Mouse (Mus musculus): Measurements from ENCODE around the gene Gcnt3. TPM values are rescaled to one million over a fixed set of nuclear protein-coding genes. Genes with fewer than 3 reads are reported as not detected.
"Not testable (repeated sequence)": the region's sequence is repeated elsewhere in the genome, so short reads cannot be mapped to it uniquely, and the experiment has no call there.

Gene Gcnt3
- polyA plus RNA-seq, 1 experiment: not detected

DNA sequence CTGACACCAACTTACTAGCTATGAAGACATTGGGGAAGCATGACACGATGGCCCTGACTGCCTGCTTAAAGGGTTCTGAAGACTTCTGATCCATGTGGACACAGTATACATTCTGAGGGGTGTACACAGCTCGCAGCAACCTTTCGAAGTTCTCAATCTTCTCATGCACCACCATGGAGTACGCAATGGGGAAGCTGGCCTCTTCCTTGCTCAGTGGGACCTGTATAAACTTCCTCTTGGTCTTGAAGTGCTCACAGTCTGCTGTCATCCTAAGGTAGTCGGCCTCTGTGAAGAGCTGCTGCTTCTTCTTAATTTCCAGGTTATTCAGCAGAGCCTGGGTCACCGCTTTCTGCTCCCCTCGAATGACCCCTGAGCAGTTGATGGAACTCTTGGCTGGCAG, 3.2 kb downstream of the Gcnt3 start:
- Histone ChIP-seq H3K27me3 (ENCODE audit: control insufficient read depth) (peaks cover 25% of the 10 kb centered on the region), H3K9me3 (ENCODE audit: control insufficient read depth, low read length) (peaks cover 2% of the 10 kb centered on the region; the same call in 1 of the 2 replicates), H3K4me3 (replicated peaks) (no peak overlapping the region), H3K36me3 (ENCODE audit: control insufficient read depth) (no peaks in the 10 kb centered on the region), H3K4me1 (ENCODE audit: control insufficient read depth) (no peaks in the 10 kb centered on the region)
- TF ChIP-seq GATA1 (IDR thresholded peaks at IDR 0.05; ENCODE audit: low read length) (no peak), TAL1 (IDR thresholded peaks at IDR 0.05; ENCODE audit: low read length) (no peak)

DNA sequence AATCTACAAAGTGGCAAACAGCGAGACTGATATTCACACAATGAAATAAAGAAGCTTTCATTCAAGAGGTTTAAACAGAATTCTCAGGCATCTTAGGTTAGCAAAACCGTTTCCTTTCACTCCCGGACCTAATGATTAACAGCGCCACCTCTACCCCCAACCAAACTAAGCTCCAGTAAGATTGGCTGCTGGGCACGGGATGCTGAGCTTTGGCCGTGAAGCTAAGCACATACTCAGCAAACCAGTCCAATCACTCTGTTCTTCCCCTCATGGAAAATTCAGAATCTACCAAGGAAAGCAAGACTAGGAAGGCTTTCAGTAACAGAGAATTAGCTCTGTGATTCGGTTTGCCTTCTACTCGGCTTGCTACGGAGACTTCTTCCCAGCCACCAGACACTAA, 4.8 kb downstream of the Gcnt3 start:
- TF ChIP-seq GATA1 (IDR thresholded peaks at IDR 0.05; ENCODE audit: low read length) (no peak), TAL1 (IDR thresholded peaks at IDR 0.05; ENCODE audit: low read length) (no peak)
- no peaks in the 10 kb centered on the region for H3K9me3 ChIP-seq (ENCODE audit: control insufficient read depth, low read length)

DNA sequence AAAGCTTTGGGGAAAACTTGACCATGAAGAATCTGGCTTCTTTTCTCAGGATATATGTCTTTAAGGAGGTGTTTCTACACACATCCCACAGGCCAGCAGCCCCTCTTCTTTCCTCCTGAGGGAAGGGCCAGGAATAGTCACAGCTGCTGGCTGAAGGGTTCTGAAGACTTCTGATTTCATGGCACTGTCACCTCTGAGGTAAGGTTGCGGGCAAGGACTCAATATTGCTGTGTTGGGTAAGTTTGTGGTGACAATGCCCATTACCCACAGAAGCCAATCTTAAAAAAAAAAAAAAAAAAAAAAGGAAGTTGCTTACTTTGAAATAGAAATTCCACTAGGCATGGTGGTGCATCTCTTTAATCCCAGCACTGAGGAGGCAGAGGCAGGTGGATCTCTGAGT, 5.7 kb downstream of the Gcnt3 start:
- H3K9me3 ChIP-seq (ENCODE audit: control insufficient read depth, low read length): no peaks in the 10 kb centered on the region
- TF ChIP-seq TAL1 (IDR thresholded peaks at IDR 0.05; ENCODE audit: low read length) (no peak), GATA1 (IDR thresholded peaks at IDR 0.05; ENCODE audit: low read length) (no peak)
- H3K36me3 ChIP-seq (ENCODE audit: control insufficient read depth): no peaks in the 10 kb centered on the region
- H3K4me3 ChIP-seq (replicated peaks): no peak overlapping the region
- H3K4me1 ChIP-seq (ENCODE audit: control insufficient read depth): no peaks in the 10 kb centered on the region
- H3K27me3 ChIP-seq (ENCODE audit: control insufficient read depth): peaks cover 22% of the 10 kb centered on the region

More for the DNA sequence above, 4.8 kb downstream of the Gcnt3 start:
- no peaks in the 10 kb centered on the region for H3K36me3 ChIP-seq (ENCODE audit: control insufficient read depth)
- H3K27me3 ChIP-seq (ENCODE audit: control insufficient read depth): peaks cover 25% of the 10 kb centered on the region
- no peak overlapping the region for H3K4me3 ChIP-seq (replicated peaks)
- no peaks in the 10 kb centered on the region for H3K4me1 ChIP-seq (ENCODE audit: control insufficient read depth)

GRCm38 (mm10) chr9:70025365-70026012, 12.4 kb downstream of the Gcnt3 start:
- no peaks in the 10 kb centered on the region for H3K9me3 ChIP-seq (ENCODE audit: control insufficient read depth, low read length)
- H3K4me1 ChIP-seq (ENCODE audit: control insufficient read depth): peaks cover 35% of the 10 kb centered on the region
- TF ChIP-seq GATA1 (IDR thresholded peaks at IDR 0.05; ENCODE audit: low read length) (no peak), TAL1 (IDR thresholded peaks at IDR 0.05; ENCODE audit: low read length) (no peak)
- H3K27me3 ChIP-seq (ENCODE audit: control insufficient read depth): no peaks in the 10 kb centered on the region
- no peak overlapping the region for H3K4me3 ChIP-seq (replicated peaks)
- H3K36me3 ChIP-seq (ENCODE audit: control insufficient read depth): peaks cover 29% of the 10 kb centered on the region

DNA sequence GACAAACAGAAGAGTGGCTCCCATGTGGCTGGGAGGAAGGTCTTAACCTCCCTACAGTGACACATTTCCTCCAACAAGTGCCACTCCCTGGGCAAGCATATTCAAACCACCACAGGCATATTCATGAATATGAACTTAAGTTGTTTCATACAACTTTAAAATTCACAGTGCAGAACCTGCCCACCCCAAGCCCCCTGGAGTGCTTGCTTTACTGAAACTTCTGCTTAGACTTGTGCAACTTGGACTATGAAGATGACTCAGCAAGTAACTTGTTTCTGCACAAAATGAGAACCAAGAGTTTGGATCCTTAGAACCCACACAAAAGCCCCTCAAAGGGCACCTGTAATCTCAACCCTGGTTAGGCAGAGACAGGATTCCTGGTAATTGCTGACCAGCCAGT, 13.2 kb downstream of the Gcnt3 start:
- Histone ChIP-seq H3K36me3 (ENCODE audit: control insufficient read depth) (peaks cover 38% of the 10 kb centered on the region), H3K9me3 (ENCODE audit: control insufficient read depth, low read length) (no peaks in the 10 kb centered on the region), H3K4me1 (ENCODE audit: control insufficient read depth) (peaks cover 35% of the 10 kb centered on the region), H3K4me3 (replicated peaks) (no peak overlapping the region), H3K27me3 (ENCODE audit: control insufficient read depth) (no peaks in the 10 kb centered on the region)
- TF ChIP-seq TAL1 (IDR thresholded peaks at IDR 0.05; ENCODE audit: low read length) (no peak), GATA1 (IDR thresholded peaks at IDR 0.05; ENCODE audit: low read length) (no peak)

DNA sequence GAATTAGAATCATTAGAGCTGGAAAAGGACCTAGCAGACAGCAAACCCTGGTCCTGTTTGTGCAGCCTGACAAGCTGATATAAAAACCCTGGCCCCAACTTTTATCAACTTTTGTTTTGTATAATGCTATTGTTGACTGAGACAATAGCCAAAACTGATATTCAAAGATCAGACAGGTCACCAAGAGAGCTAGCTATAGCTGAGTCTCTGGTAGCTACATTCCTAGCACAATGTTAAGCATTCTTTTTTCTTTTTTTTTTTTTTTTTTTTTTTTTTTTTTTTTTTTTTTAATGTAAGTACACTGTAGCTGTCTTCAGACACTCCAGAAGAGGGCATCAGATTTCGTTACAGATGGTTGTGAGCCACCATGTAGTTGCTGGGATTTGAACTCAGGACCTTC, 14.3 kb downstream of the Gcnt3 start:
- peaks cover 48% of the 10 kb centered on the region for H3K36me3 ChIP-seq (ENCODE audit: control insufficient read depth)
- H3K4me1 ChIP-seq (ENCODE audit: control insufficient read depth): peaks cover 35% of the 10 kb centered on the region
- H3K27me3 ChIP-seq (ENCODE audit: control insufficient read depth); H3K9me3 ChIP-seq (ENCODE audit: control insufficient read depth, low read length); H3K4me3 ChIP-seq (replicated peaks): not testable (repeated sequence)

GRCm38 (mm10) chr9:70022083-70022482, 15.8 kb downstream of the Gcnt3 start:
- Histone ChIP-seq H3K36me3 (ENCODE audit: control insufficient read depth) (peaks cover 61% of the 10 kb centered on the region), H3K9me3 (ENCODE audit: control insufficient read depth, low read length) (no peaks in the 10 kb centered on the region), H3K27me3 (ENCODE audit: control insufficient read depth) (no peaks in the 10 kb centered on the region), H3K4me3 (replicated peaks) (no peak overlapping the region), H3K4me1 (ENCODE audit: control insufficient read depth) (peaks cover 37% of the 10 kb centered on the region)
- no peak for TF ChIP-seq TAL1 (IDR thresholded peaks at IDR 0.05; ENCODE audit: low read length)

- H3K27me3 ChIP-seq (ENCODE audit: control insufficient read depth): no peaks in the 10 kb centered on the region
- peaks cover 65% of the 10 kb centered on the region for H3K36me3 ChIP-seq (ENCODE audit: control insufficient read depth)
- H3K4me1 ChIP-seq (ENCODE audit: control insufficient read depth): peaks cover 42% of the 10 kb centered on the region
- TF ChIP-seq TAL1 (IDR thresholded peaks at IDR 0.05; ENCODE audit: low read length) (no peak), GATA1 (IDR thresholded peaks at IDR 0.05; ENCODE audit: low read length) (no peak)
- H3K9me3 ChIP-seq (ENCODE audit: control insufficient read depth, low read length): no peaks in the 10 kb centered on the region
- H3K4me3 ChIP-seq (replicated peaks): no peak overlapping the region
Observed at GRCm38 (mm10) chr9:70021610-70022009, 16.3 kb downstream of the Gcnt3 start.

DNA sequence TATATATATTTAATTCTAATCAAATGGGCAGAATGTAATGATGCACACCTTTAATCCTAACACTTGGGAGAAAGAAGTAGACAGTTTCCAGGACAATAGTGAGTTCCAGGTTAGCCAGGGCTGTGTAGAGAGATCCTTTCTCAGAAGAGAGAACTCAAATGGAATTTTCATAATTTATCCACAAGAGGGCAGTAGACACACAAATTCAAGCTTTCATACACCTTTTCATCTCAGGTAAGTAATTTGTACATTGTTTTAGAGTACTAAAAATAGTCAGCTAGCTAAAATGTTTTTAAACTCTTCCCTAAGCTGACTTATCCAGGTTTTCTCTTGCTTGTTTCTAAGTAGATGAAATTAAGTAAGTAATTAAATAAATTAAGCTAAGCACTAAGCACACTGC, 19.0 kb downstream of the Gcnt3 start:
- H3K9me3 ChIP-seq (ENCODE audit: control insufficient read depth, low read length): no peaks in the 10 kb centered on the region
- no peaks in the 10 kb centered on the region for H3K27me3 ChIP-seq (ENCODE audit: control insufficient read depth)
- no peak overlapping the region for H3K4me3 ChIP-seq (replicated peaks)
- no peak for TF ChIP-seq TAL1 (IDR thresholded peaks at IDR 0.05; ENCODE audit: low read length)
- TF ChIP-seq GATA1 (IDR thresholded peaks at IDR 0.05; ENCODE audit: low read length): no peak
- peaks cover 87% of the 10 kb centered on the region for H3K36me3 ChIP-seq (ENCODE audit: control insufficient read depth)
- H3K4me1 ChIP-seq (ENCODE audit: control insufficient read depth): peaks cover 49% of the 10 kb centered on the region

- peaks cover 49% of the 10 kb centered on the region for H3K4me1 ChIP-seq (ENCODE audit: control insufficient read depth)
- peaks cover 69% of the 10 kb centered on the region for H3K36me3 ChIP-seq (ENCODE audit: control insufficient read depth)
- no peaks in the 10 kb centered on the region for H3K27me3 ChIP-seq (ENCODE audit: control insufficient read depth)
- no peak for TF ChIP-seq GATA1 (IDR thresholded peaks at IDR 0.05; ENCODE audit: low read length)
- no peak for TF ChIP-seq TAL1 (IDR thresholded peaks at IDR 0.05; ENCODE audit: low read length)
- no peak overlapping the region for H3K4me3 ChIP-seq (replicated peaks)
- H3K9me3 ChIP-seq (ENCODE audit: control insufficient read depth, low read length): no peaks in the 10 kb centered on the region
Observed at GRCm38 (mm10) chr9:70015632-70016031, 22.3 kb downstream of the Gcnt3 start.

Measured in erythroblast, embryonic 14.5 days (primary cell).